Mouse (Mus musculus) right cerebral cortex, postnatal 14 days (tissue): ENCODE results near the gene Pfn1.

ENCODE experiments used
- DNase-seq: peaks from one replicate; pipeline ENCODE4 v3.0.0; 2022

Pfn1 gene

DNA sequence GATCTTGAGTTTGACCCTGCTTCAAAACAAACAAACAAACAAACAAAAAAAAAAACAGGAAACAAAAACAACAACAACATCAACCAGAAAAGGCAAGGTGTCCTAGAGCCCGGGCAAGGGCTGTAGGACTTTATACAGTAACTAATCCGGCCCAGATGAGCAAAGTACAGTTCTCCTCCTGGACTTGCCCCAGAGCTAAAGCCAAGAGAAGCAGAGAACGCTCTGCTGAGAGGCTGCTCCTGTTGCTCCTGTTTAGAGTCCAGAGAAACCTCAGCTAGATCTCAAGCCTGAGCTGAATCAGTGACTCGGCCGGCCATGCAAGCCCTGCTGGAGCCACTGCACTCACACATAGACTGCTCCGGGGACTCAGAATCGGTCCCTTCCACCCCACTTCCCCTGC lies 24.3 kb downstream of the Pfn1 start:
- DNase-seq: no peak

DNA sequence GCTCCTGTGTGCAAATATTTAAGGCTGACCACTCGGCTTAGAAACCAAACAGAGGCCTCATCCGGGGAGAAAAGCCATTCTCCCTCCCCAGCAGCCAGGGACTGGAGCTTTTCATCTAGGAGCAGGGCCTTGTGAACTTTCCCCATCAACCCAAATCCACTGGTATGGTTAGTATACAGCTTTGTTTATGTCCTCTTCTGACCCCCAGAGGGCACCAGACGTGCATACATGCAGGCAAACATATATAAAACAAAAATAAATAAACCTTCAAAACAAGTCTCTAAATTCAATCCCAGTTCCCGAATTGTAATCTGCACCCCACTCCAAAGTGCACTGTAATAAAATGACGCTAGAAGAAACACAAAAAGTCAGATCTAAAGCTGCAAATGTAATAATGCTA lies 24.9 kb downstream of the Pfn1 start:
- no peak for DNase-seq

DNA sequence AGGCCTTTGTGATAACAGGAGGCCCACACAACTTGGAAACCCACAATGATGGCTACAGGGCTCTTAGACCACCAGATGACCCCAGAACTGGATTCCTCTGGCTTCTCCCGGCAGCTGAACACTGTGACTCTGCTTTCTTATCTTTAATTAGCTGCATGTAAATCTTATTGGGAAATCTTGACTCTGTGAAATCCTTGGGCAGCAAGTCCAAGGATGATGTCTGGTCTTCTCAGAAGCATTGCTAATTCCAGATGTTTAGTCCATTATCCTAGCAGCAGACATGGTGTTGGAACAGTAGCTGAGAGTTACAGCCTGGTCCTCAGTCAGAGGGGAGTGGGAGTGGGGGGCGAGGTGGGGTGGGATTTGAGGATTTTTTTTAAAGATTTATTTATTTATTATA lies 26.0 kb downstream of the Pfn1 start:
- no peak for DNase-seq

DNA sequence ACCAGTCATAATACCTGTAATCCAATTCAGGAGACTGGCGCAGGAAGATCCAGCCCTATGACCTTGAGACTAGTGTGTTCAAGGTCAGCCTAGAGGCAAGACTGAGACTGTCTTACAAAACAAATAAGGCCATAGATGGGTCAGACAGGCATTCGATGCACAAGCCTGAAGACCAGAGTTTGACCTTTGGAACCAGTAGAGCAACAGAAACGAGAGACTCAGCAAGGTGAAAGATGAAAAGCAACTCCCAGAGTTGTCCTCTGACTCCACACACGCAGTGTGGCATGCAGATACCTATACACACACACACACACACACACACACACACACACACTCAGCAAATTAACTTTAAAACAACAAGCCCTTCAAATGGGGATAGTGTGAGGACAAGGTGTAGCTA lies 27.6 kb downstream of the Pfn1 start:
- no peak for DNase-seq

DNA sequence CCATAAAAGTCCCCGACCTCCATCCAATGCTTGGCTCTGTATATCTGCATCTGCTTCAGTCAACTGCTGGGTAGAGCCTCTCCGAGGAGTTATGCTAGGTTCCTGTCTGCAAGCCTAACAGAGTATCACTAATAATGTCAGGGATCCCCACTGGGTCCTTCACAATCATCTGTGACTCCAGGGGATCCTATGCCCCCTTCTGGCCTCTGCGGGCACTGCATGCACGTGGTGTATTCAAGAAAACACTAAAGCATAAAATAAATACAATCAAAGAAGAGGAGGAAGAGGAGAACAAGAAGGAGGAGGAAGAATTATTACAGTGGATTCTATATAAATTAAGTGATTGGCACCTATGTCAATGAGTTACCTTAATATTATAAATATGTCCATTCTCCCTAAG lies 29.0 kb downstream of the Pfn1 start:
- DNase-seq: peak; percentile 59

DNA sequence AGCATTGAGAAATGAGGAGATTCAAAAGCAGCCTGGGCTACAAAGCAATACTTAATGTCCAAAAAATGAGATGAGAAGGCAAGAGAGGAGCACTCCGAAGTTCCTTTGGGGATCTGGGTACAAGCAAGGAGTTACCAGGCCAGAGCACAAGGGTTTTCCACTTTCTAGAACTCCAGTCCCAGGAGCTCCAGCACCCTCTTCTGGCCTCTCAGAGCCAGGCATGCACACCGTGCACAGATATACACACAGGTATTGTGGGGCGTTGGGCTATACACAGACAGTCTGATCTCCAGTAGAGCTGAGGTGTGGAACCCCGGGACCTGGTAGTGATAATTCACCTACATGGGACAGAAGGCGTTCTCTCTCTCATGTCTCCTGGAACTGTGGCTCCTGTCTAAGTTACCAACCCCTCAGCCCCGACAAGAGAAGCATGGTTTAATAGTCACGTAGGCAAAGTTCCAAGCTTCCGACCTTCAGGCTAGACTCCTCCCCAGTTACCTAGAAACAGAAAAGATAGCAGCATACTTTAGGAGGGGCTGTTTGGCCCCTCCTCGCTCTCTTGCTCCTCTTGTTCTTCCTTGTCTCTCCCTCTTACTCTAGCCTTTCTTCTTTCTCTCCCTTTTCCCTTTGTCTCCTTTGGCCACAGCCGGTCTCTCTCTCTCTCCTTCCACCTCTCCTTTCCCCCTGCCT lies 31.2 kb downstream of the Pfn1 start:
- DNase-seq: no peak

DNA sequence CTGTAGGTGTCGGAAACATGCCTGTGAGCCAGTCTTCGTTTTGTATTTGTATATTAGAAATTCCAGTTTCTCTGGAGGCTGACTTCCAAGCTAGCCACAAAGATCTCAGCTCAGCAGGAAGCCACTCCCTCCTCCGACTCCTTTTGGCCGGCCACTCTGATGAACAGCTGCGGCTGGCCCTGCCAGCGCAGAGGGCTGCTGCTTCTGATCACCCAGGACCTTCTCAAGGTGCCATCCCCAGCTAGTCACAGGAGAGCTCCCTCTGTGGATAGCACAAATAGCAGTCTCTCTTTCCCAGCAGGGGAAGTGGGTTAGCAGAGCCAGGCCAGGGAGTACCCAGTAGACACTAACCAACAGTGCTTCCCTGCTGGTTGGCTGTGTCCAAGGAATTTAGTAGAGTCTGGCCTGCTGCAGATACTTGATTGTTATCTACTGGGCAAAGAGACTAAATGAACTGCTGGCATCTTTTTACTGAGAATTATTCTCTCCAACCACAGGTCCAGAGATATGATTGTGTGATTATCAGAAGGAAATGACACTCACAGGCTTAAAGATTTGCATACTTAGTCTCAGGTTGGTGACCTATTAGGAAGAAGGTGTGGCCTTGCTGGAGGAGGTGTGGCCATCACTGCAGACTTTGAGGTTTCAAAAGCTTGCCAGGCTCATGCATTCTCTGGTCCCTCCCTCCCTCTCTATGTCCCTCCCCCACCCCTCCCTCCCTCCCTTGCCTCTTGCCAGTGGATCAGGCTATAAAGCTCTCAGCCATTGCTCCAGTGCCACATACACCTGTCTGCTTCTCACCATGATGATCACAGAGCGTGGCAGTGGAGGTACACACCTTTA lies 32.3 kb downstream of the Pfn1 start:
- no peak for DNase-seq

DNA sequence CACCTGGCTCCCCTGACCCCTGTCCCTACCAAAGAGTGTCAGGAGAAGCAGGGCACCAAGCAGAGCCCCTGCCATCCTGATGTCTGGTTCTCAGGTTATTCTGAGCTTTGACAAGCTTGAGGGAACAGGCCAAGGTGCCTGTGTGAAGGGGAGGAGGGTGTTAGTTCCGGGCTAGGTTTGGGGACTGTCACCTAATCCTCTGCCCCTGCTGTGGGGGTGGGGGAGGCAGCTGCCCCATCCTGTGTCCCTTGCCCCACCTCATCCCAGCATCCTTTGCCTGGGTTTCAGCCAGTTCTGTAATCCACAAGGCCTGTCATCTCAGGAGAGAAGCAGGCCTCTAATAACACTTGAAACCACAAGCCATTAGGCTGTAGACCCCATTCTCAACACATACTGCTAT lies 35.3 kb downstream of the Pfn1 start, which contains the start of gene Chrne:
Gene Chrne, minus strand, starts transcription at position 116 of the 400 bp plus-strand sequence.
- DNase-seq: no peak

DNA sequence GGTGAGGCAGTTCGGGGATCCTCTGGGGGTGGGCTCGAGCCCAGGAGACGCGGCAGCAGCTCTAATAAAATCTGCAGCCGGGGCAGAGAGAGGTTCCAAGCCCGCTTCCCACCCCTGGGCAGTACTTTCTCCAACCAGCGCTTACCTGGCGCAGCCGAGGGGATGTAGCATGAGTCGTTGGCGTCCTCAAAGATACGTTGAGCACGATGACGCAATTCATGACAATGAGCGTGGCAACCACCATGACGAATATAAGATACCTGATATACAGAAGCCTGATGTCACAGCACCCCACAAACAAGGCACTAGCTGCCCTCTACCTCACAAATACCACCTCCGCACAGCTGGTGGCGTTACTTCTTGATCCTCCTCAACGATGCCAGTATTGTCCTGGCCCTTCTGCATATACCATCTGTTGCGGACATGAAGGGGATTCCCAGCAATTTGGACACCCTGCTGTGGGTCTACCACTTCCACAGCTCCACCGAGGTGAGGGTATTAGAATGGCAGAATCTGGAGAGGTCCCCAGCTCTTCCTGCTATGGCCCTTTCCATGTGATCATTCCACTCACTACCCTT lies 38.8 kb downstream of the Pfn1 start, which contains the start of gene 4930544D05Rik:
Gene 4930544D05Rik, plus strand, starts transcription at position 333 of the 578 bp plus-strand sequence.
- DNase-seq: no peak

DNA sequence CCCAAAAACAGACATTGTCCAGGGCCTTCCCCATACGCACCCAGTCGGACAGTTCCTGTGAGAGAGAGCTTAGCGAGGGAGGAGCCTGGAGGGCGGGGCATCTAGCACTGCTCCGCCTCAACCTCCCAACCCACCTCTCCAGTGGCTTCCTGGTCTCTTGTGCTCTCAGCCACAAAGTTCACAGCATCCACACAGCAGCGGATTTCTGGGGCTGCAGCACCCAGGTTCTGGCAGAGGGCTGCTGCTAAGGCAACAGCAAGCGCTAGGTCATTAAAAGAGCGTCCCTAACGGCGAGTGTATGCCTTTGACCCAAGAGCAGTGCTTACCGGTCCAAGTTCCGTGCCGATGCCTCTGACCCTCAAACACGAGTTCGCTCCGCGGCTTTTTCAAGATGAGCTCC lies 39.4 kb downstream of the Pfn1 start:
- no peak for DNase-seq

DNA sequence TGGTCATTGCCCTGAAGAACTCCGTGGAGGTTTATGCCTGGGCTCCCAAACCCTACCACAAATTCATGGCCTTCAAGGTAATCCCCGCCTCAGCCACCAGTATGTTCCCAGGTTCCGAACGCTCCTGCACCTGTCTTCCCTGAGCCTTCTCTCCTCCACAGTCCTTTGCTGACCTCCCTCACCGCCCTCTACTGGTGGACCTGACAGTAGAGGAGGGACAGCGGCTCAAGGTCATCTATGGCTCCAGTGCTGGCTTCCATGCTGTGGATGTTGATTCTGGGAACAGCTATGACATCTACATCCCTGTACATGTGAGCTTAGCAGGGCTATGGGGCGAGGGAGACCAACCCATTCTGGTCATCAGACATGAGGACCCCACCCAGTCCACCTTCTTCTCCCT lies 41.9 kb downstream of the Pfn1 start:
- DNase-seq: no peak

DNA sequence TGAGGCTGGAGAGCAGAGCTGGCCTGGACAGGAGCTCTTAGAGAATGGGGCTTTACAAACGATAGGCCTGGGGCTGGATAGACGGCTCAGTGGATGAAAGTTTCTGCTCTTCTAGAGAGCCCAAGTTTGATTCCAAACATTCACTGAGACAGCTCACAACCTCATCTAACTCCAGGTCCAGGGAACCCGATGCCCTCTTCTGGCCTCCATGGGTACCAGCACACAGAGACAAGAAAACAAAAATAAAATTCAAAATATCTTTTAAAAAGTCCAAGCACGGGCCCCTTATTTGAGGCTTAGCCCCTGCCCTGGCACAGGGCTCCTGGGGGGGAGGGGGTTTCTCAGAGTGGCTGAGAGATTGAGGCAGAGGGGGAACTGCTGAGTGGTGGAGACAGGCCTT lies 43.7 kb downstream of the Pfn1 start:
- DNase-seq: no peak

DNA sequence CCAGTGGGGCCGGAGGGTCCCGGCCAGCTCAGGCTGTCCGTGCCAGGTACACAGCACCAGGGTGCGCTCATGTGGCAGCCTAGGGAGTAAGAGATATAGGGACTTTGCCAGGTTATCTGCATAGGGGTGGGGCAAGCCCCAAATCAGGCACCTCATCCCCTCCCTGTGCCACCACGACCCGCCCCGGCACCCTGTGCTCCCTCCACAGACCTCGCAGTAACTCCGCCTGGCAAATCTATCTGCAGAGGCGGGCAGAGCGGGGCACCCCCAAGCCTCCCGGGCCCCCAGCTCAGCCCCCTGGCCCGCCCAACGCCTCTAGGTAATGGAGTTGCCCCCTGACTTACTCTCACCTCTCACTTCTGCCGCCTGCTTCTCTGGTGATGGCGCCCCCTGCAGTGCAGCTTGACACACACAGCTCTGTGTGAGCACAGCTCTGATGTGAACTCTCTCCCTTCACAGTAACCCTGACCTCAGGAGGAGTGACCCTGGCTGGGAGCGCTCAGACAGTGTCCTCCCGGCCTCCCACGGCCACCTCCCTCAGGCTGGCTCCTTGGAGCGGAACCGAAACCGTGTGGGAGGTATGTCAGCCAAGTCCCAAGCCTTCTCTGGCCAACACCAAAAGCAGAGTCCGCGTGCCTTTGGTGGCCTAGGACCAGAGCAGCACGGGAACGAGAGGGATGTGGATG lies 45.9 kb downstream of the Pfn1 start:
- no peak for DNase-seq

DNA sequence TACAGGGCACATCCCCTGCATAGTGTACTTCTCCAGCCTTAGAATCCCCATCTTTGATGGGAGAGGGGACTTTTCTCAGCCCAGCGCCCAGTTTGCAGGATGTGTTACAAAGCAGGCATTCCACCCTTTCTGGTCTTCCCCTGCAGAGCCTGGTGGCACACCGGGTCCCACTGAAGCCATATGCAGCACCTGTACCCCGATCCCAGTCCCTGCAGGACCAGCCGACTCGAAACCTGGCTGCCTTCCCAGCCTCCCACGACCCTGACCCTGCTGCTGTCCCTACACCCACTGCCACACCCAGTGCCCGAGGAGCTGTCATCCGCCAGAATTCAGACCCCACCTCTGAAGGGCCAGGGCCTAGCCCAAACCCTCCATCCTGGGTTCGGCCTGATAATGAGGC lies 46.8 kb downstream of the Pfn1 start:
- no peak for DNase-seq

DNA sequence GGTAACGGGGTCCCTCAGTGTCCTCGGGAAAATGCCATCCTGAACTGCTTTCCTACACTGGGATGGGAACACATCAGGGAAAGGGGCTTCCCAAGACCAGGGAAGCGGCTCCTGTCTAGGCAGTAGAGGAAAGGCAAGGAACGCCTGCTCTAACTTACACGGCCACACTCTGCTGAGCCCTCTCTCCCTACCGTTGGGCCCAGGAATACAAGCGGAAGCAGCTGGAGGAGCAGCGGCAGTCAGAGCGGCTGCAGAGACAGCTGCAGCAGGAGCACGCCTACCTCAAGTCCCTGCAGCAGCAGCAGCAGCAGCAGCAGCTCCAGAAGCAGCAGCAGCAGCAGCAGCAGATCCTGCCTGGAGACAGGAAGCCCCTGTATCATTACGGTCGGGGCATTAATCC lies 47.7 kb downstream of the Pfn1 start:
- no peak for DNase-seq

DNA sequence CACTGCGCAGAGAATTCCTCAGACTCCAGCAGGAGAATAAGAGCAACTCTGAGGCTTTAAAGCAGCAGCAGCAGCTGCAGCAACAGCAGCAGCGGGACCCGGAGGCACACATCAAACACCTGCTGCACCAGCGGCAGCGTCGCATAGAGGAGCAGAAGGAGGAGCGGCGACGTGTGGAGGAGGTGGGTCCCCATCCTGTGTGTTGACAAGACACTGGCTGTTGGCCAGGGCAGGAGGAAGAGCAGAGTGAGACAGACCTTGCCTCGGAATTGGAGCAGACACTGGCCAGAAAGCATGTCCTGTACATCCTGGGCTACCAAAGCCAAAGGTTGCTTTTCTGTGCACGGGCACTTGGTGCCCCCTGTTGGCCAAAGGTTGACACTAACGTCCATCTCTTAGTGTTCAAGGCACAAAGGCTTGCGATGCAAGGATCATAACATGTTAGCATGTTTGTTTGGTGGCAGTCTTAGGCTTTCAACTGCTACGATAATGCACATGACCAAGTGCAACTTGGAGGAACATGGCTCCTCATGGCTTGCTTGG lies 49.3 kb downstream of the Pfn1 start:
- peak; percentile 69 for DNase-seq
